Comparison of ENCODE assay signal across 7 mouse cellular contexts in genomic region chr15:84466458-84467267, GRCm38 (mm10). TPM values are rescaled to one million over a fixed set of nuclear protein-coding genes. Genes with fewer than 3 reads are reported as not detected.
DNase-seq lines count a peak whose midpoint lies in the region; ATAC-seq and TF ChIP-seq lines count a peak whose summit lies in the region.

No protein-coding gene starts in this region.

- no peak for ATAC-seq in hindbrain, embryonic 12.5 days (ENCODE audit: low FRiP score)

- 35% methylated on average over 13 of the region's 13 CpGs for WGBS in hindbrain, embryonic 12.5 days
- WGBS in midbrain, embryonic 10.5 days: 39% methylated on average over 13 of the region's 13 CpGs

- 0 out of 2 replicates have a peak, but pooled peaks cover 4% of the 10 kb centered on the region for H3K27me3 ChIP-seq in hindbrain, embryonic 12.5 days
- H3K27me3 ChIP-seq in midbrain, embryonic 10.5 days (ENCODE audit: low read depth, poor library complexity, severe bottlenecking): peaks cover 24% of the 10 kb centered on the region

- TF ChIP-seq CTCF in brain, embryonic 14.5 days (IDR thresholded peaks at IDR 0.05; ENCODE audit: borderline replicate concordance, extremely low read depth, insufficient read depth, insufficient read length): no peak

- 0 out of 2 replicates have a peak overlapping the region, but pooled peaks have one; percentile 55 for H3K27ac ChIP-seq in hindbrain, embryonic 12.5 days
- peak overlapping the region; percentile 75 for H3K27ac ChIP-seq in midbrain, embryonic 10.5 days (replicated peaks)

- H3K4me2 ChIP-seq in hindbrain, embryonic 12.5 days (replicated peaks): no peak overlapping the region

- no peak overlapping the region for H3K9ac ChIP-seq in hindbrain, embryonic 12.5 days

- no peaks in the 10 kb centered on the region for H3K9me3 ChIP-seq in hindbrain, embryonic 12.5 days (replicated peaks)
- H3K9me3 ChIP-seq in midbrain, embryonic 10.5 days (replicated peaks): no peaks in the 10 kb centered on the region

- H3K4me3 ChIP-seq in hindbrain, embryonic 12.5 days: no peak overlapping the region
- H3K4me3 ChIP-seq in midbrain, embryonic 10.5 days: no peak overlapping the region

- peaks cover 16% of the 10 kb centered on the region for H3K4me1 ChIP-seq in hindbrain, embryonic 12.5 days
- peaks cover 48% of the 10 kb centered on the region for H3K4me1 ChIP-seq in midbrain, embryonic 10.5 days

- peak; percentile 26 for DNase-seq in NIH3T3 (ENCODE audit: low read depth)
- peak; percentile 81 for DNase-seq in brain, embryonic 14.5 days (ENCODE audit: low read depth)
- DNase-seq in midbrain, embryonic 10.5 days (ENCODE audit: low spot score): peak; percentile 37
- DNase-seq in thymus, postnatal 0 days (ENCODE audit: low spot score): no peak
- no peak for DNase-seq in adrenal gland, adult 18-20 months (ENCODE audit: low spot score in 2 of 2)
- no peak for DNase-seq in adrenal gland, postnatal 4 days (ENCODE audit: low spot score in 2 of 2)

- H3K36me3 ChIP-seq in hindbrain, embryonic 12.5 days: no peaks in the 10 kb centered on the region
- H3K36me3 ChIP-seq in midbrain, embryonic 10.5 days: no peaks in the 10 kb centered on the region

- no peak for TF ChIP-seq POLR2A in brain, embryonic 14.5 days (IDR thresholded peaks at IDR 0.05; ENCODE audit: borderline replicate concordance, extremely low read depth, insufficient read depth, insufficient read length, poor library complexity, severe bottlenecking)

RNA-seq across cellular contexts. Expression of gene Shisal1, which starts 19.8 kb away (rescaled TPM):
- 28.5 and 36.5 TPM in 2 replicates for polyA plus RNA-seq in brain, embryonic 14.5 days (2012; rRNA removed)
- polyA plus RNA-seq in hindbrain, embryonic 12.5 days (2016; fragmentation: Nextera tagmentation; extraction: Ambion mirVana): 9.4 and 10.8 TPM in 2 replicates
- polyA plus RNA-seq in midbrain, embryonic 10.5 days (2016; fragmentation: Nextera tagmentation; extraction: Ambion mirVana): 5.7 and 11.4 TPM in 2 replicates
- polyA plus RNA-seq in thymus, postnatal 0 days (2015; fragmentation: Nextera tagmentation; extraction: Ambion mirVana): 3.0 and 3.1 TPM in 2 replicates
- total RNA-seq in adrenal gland, adult 18-20 months (2021): 1 to 10 TPM; 1.5 to 1.8 TPM
- total RNA-seq in adrenal gland, postnatal 4 days (2021): 1 to 10 TPM; 3.6 to 5.3 TPM

Comparison
In these comparisons a context has a peak if more than half of its experiments do, and no peak if none do; other contexts are left out.
1. DNase-seq: peak in NIH3T3 (single experiment), brain, embryonic 14.5 days (single experiment) and midbrain, embryonic 10.5 days (single experiment); none in thymus, postnatal 0 days (single experiment), adrenal gland, adult 18-20 months (0 of 2) and adrenal gland, postnatal 4 days (0 of 2).